Mouse (Mus musculus) adrenal gland, adult 2 months (tissue): Measurements from ENCODE around the gene 4930412O13Rik. TPM values are rescaled to one million over a fixed set of nuclear protein-coding genes. Genes with fewer than 3 reads are reported as not detected.
A peak's percentile ranks its signal among the peaks of the same experiment; 100 is the strongest.

ENCODE experiments used
- DNase-seq: peaks from one replicate; pipeline ENCODE4 v3.0.0; 2021
- long read RNA-seq: library from polyadenylated mRNA; stranded (forward); transcript quantifications from one replicate; pipeline ENCODE4 v2.0.0, GENCODE M21; 2021
- polyA plus RNA-seq: library from polyadenylated mRNA; depleted of rRNA; stranded (reverse); fragments of >200 nt; gene quantifications from 2 replicates; pipeline ENCODE4 v1.2.3, GENCODE M21; 2012; rRNA removed
- total RNA-seq, 2 experiments: library from RNA; stranded (reverse); gene quantifications; 2 replicates each; pipeline ENCODE4 v1.2.3; 2021

The 4930412O13Rik gene
- total RNA-seq (1 to 10 TPM in 1 of 2 experiments, under 1 TPM in 1; 0.59 to 1.0 TPM), polyA plus RNA-seq (0.11 and 0.22 TPM in 2 replicates)
- long read RNA-seq, result 0 reads

DNA sequence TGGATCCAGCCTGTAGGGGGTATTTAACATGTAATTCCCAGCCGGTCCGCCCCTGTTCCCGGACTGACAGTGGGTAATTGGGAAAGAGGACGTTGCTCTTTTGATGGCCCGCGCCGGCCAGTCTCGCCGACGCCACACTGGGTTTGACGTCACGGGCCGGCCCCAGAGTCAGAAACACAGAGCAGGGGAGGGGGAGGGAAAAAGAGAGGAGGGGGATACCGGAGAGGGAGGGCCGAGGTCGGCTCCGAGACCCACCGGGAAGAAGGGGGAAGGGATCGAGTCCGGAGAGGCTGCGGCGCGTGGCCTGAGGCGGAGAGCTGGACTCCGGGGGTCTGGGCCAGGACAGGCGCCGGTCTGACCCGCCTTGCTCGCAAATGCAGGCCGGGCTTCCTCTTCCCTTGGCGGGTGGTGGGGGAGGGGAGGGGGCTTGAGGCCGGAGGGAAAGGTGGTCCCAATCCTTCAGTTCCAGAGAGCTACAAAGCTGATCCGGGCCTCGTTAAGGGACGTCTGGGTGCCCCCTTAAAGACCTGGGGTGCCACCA is at the start of gene 4930412O13Rik:
4930412O13Rik (plus strand) TSS at position 202 of the 541 bp plus-strand sequence.
- DNase-seq, result no peak

DNA sequence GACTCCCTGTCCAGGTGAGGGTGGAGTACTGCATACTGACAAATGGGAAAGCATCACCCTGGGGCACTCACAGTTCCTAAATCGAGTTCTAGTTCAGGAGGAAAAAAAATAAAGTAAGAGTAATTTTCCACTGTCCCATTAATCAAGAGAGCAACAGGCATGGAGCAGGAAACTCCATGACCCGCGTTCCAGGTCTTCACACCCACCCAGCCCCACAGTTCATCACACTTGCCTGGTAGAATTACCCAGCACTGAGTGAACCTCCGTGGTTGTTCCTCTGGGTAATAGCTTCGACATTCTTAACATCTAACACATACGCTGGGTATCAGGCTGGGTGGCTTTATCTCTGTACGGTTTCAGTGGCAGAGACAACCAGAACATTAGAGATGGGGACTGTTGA is 47.3 kb upstream of the 4930412O13Rik start:
- DNase-seq, result no peak

DNA sequence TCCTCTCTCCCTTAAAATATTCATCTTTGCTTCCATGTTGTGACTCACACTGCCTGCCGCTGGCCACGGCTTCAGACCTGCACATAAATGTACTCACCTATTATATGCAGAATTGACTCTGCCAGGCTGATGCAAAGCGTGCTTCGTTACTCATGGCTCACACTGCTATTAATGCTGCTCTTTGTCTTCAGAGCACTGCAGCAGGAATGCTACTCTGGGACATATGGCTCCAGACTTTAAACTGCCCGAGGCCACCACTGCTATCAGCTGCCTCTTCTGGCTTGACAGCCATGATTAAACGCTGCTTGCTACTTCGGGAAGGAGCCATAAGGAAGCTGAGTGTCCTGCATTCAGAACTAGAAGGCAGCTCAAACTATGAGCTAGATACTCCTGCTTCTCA is 45.9 kb upstream of the 4930412O13Rik start:
- no peak for DNase-seq

DNA sequence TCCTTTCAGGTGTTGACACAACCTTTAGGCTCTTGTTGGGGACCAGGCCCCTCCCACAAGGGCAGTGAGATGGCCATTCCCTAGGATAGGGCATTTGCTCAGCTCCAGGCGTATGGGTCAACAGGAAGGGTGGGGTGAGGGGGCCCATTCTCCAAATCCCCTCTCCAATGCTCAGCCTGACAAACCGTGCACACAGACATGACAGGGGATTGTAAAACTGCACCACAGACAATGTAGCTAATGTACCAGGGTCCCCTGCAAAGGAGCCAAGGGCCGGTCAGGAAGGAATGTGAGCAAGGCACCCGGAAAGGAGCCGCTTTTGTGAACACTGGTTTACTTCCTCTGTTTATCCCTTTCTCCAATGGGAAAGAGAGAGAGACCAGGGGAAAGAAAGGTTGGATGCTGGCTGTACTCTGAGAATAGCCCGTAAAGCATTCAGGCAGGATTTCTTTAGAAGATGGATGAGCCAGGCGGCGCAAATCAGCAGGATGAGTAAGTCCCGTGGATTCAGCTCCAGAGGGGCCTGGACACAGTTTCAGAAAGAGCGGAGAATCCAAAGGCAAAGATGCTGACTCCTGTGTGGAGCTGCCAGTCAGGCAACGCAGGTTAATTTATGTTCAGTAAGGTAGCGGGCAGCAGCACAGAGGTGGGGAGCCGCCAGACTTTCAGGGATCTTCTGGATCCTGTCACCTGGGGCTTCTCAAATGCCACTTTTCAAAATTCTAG is 28.0 kb upstream of the 4930412O13Rik start:
- no peak for DNase-seq

DNA sequence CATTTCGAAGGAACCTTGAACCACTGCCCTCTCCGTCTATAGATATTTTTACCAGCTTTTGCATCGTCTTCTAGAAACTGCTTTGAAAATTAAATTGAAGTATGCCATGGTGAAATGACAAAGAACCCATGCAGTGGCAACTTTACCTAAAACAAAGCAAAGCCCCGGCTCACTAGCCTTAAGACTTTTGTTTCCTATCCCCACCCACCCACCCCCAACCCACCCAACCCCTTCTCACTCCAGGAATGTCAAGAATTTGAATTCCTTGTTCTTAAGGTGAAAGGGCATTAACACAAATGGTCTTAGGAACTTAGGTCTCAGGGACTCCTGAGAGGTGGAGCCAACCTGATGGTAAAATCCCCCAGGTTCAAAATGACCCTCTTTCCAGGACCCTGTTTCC is 25.2 kb upstream of the 4930412O13Rik start:
- DNase-seq, result no peak

DNA sequence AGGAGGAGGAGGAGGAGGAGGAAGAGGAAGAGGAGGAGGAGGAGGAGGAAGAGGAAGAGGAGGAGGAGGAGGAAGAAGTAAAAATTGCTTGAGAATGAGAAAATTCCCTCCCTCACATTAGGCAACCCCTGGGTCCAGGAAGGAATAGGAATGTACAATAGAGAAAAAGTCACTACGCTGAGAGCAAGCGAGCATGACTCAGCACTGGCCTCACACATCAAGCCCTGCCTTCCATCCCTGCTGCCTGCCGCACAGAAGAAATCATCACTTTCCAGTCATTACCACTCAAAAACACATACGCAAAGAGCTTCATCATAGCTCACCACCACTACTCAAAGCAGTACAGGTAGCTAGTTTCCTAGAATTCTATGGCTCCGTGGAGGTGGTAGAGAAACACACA is 20.4 kb upstream of the 4930412O13Rik start:
- DNase-seq, result no peak

DNA sequence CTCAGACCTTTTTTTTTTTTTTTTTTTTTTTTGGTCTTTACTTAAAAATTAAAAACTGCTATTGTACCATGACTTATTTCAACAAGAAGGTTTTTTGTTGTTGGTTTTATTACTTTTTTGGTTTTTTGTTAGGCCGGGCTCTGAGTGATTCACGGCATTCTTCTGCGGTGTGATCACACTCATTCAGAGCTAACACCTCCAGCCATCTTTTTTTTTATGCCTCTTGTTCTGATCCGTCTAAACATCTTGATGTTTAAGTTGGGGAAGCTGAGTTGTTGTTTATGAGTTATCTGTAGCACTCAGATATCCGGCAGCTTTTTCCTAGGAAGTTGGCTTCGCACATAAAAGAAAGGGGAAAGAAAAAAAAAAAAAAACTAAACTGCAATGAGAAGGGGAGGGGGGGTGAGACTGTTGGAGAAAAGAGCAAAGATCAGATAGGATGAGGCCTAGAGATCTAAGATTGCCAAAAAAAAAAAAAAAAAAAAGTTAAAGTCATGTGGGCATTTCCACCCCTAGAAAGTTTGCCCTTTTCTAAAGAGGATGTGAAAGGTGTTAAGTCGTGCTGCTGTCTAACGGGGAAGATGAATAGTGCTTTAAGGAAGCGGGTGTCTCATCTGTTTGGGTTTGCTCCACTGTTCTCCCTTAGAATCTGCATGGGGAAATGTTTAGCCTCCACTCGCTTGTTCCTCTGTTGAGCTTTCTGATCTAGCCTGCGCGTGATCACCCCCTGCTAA is 13.8 kb upstream of the 4930412O13Rik start:
- DNase-seq, result no peak

DNA sequence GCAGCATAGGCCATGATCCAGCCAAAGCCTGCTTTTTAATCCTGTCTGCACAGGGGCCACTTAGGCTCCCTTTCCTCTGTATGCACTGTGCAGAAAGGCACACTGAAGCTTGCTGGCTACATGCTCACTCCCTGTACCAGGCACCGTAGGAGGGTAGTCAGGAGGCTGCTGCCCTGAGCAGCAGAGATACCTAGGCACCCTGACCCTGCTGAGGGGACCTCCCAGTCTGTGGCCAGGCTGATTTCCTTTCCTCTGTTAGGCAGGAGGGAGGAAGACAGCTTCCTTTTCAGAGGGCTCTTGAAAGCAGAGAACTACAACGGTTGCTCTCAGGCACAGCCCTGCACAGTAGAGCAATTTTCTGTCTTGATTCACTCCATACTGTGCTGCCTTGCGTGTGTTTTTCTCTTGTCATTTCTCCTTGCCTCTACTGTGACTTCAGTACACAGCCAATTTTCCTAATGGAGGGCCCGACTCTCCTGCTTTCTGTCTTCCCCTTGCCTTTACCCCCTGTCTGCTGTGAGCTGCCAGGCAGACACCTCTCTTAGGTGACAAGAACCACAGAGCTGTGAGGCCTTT is 9.8 kb upstream of the 4930412O13Rik start:
- DNase-seq, result no peak

DNA sequence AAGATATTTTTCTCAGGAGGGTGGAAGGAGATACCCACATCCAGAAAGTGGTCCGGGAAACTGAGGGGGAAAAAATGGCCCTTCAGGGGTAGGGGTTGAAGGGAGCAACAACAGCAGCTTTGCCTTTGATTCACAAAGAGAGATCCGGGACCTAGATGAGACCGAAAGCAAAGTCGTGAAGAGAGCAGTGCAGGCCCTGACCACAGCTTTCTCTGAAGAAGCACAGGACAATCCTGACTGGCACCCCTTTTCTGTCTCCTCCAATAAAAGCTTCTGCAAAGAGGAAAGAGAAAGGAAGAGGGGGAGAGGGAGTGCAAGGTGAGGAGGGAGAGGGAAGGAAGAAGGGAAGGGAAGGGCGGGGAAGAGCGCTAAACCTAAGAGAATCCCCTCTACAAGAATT is 9.3 kb upstream of the 4930412O13Rik start:
- DNase-seq, result no peak

DNA sequence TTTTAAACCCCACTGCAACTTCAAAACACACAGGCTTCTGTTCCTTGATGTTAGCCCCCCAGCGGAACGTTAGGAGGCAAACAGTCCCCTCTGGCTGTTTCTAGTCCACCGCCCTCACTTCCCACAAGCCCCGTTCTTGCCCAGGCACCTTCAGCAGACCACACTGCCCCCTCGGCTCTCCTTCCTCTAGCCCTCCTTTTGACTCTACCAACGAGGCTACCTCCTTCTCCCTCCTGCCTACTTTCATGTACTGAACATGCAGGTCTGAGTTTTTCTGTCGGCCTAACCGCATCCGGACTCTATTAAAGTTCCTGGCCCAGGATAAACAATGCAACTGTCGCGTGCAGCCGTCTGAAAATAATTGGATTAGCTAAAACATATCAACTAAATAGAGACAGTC is 8.4 kb upstream of the 4930412O13Rik start:
- DNase-seq, result no peak

DNA sequence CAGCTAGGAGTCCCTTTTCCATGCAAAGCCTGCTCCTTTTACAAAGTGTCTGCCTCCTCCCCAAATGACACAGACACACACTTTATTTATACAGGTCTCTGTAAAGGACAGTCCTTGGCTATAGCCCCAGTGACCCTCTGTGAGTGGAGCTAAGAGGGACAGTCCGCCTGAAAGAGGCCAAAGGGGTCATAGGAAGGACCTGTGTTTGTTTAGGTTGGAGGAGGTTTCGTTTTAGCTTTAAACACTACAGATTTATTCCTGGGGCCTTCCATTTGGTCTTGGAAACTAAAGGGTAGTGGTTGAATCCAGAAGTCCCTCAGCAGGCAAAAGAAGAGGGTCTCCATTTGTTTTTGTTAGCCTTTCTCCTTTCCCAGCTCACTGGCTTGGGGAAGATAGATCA is 7.3 kb upstream of the 4930412O13Rik start:
- DNase-seq, result no peak

DNA sequence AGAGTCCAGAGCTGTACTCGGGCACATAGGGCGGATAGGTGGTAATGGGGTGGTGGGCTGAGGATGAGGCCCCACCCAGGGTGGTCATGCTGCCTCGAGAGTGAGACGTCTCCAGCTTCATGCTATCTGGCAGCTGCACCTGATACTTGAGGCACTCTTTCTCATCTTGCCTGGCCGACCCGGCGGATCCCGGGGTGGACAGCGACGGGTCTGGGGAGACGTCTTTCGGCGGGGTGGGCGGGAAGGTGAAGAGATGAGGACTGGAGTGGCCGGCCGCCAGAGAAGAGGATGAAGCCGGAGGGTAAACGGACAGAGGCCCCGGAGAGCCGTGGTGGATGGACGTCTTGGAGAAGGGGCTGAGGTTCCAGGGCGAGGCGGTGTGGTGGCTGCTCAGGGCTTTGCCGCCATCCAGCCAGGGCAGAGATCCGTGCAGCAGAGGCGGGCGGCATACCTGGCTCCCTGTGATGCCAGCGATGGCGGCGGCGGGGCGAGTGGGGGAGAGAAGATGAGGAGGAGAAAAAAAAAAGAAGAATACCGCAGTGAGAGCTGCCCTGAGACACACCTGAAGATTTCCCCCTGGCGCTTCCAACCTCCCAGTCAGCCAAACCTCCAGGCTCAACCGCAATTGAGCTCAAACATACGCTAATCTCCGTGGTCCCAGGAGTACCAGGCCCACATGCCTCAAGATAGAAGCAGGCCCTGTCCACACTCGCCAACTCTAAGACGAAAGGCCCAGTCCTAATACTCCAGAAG is 6.4 kb upstream of the 4930412O13Rik start:
- DNase-seq, result no peak

DNA sequence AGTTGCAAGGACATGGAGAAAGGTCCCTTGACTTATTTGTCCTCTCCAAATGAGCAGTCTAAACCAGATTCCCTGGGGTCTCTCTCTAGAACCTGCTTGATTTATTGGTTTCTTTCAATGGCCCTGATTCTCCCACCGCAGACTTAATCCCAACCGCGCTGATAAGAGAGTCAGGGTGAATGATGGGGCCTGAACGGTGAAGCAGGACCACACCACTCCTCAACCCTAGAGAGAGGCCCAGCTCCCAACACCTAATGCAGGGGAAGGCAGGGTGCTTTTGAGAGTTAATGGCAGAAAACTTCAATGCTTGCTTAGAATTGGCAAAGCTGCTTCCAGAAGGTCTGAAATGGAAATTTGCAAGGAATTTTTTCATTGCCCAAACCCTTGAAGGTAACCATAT is 5.8 kb upstream of the 4930412O13Rik start:
- no peak for DNase-seq

DNA sequence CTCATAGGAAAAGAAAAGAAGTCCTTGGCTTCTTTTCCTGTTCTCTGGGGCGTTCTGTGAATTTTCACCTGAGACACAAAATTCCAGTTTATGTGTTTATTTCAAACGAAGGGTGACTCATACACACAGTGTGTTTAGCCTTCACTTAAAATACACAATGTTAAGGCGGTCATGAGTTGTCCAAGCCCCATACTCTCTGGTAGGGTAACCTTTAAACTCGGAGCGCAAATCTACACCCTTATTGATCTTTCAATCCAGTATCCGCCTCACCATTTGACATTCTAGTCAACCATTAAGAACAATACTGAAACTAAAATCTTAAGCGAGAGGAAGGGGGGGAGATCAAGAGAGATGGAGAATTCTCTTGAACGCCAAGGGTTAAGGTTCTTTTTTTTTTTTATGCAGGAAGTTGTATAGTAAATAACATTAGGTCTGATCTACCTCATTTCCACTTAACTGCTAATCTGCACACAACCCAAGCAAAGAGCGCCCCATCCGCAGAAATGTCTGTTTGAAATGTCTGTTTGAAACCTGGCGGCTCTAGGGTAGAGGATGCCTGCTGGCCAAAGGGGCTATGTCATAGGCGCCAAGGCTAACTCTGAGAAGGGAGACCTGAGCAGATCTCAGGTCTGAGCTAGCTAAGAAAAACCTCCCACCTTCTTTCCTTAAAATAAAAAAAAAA is 5.2 kb upstream of the 4930412O13Rik start:
- DNase-seq, result no peak

DNA sequence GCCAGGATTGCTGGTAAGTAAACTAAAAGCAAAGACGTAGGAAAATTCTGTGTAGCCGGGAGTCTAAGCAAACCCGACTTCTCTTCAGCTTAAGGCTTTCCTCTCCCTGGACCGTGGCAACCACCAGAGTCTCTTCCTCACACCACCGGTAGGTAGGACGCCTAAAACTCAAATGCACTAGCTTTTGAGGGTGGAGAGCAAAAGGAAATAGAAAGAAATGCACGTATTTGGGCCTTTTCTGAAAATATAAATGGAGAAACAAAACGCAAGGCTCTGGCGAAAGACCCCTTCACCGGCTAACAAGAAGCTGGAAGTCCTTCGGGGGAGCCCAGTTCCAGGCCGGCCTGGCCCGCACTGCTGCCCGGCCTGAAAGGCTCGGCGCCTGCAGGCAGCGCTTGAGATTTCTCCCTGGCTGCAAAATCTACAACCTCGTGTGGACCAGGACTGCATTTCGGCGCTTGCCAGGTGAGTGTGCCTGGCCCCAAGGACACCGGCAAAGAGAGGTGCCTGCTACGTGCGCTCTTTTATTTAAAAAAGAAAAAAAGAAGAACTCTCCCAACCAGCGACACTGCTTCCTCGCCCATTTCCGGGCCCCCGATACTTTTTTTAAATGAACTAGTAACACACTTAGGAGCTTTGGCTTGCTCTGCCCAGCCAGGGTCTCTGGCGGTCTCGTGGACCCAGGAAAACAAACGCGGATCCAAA is 4.3 kb upstream of the 4930412O13Rik start:
- DNase-seq, result no peak

DNA sequence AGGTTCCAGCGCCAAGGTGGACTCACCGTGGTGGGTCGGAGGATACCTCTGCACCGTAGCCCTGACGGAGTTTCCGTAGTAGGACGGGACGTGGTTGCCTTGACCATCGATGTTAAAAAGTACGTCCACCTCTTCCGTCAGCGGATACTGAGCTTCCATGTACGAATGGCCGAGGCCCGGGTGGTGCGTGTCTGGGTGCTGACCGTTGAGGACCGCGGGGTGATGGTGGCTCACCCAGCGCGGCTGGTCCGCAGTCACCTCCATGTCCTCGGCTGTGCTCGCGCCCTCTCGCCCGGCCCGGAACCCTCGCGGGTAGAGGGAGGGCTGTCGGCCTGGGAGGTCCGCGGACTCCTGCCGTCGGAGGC is 3.7 kb upstream of the 4930412O13Rik start:
- peak; percentile 34 for DNase-seq

DNA sequence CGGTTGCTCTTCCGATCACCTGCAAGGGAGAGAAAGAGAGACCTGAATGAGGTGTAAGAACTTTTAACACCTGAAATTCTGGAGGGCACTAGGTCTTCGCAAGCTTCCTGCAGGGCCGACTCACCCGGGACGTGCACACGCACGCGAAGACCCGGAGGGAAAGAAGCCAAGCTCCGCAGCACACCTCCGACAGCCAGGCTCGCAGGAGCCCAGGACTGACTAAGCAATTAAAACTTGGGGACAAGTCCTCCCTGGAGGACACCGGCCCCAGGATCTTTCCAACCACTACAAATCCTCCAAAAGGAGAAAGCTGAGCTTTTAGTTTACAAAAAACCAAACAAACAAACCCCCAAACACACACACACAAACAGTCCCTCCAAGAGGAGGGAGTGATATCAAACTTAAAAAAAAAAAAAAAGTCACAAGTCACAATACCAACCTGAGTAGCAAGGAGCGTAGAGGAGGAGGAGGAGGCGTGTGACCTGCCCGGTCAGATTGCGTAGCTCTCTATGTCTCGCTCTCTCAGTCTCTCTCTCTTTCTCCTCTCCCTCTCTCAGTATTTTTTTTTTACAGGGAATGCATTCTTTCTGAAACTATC is 3.0 kb upstream of the 4930412O13Rik start:
- DNase-seq, result peak; percentile 34

DNA sequence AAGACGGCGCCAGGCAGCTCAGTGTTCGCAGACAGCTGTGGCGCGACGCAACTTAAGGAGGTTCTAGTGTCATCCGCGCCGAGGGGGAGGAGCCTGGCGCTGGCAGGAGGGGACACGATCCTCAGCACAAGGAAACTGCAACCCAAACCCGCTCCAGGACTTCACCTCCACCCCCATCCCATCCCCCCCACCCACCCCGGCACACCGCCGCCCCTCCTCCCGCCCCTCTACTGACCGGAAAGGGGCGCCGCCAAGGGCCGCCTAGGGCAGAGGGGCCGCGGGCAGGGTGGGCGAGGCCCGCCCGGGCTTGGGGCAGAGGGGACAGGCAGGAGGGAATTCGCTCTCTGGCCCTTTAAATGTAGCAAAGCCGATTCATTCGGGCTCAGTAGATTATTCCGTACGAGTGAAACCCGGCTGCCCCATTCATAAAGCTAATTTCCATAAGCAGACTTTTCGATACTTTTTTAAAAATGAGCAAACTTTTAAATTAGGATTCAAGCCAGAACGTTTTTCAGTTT is 2.4 kb upstream of the 4930412O13Rik start:
- peak; percentile 61 for DNase-seq

DNA sequence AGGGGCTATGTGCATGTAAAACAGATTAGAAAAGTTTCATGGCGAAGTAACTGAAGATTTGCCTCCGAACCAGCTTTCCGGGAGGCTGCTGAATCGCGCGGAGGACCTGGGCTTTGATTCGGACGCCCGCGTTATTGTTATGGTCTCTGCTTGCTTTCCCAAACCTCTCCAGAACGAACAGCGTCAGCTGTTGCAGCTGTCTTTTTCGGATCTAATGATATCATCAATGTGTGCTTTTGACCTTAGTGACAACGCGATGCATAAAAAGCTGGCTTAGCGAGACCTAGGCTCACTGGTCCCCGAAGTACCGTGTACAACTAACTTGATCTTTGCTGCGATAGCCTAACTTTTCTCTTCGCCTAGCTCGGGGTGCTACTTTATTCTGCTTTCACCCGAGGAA is 2.0 kb upstream of the 4930412O13Rik start:
- DNase-seq, result no peak

DNA sequence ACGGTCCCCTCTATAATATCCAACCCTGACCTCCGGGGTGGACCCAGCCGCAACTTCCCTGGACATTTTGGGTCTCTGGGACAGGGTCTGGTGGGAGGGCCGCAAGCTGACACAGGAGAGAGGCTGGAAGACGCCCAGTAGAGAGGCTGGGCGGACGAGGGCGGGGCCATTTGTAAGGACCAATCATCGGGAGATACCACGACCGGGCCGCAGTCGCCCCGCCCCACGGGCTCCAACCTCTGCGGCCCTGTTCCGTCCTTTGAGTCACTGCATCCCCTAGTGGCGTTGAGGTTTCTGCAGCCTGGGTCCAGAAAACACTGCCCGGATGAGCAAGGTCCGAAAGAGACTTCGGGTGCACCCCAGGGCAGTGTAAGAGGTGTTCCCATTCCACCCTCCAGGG is 1.6 kb upstream of the 4930412O13Rik start:
- DNase-seq, result peak; percentile 95
